ENCODE assay signal across 23 mouse cellular contexts in the genomic region with DNA sequence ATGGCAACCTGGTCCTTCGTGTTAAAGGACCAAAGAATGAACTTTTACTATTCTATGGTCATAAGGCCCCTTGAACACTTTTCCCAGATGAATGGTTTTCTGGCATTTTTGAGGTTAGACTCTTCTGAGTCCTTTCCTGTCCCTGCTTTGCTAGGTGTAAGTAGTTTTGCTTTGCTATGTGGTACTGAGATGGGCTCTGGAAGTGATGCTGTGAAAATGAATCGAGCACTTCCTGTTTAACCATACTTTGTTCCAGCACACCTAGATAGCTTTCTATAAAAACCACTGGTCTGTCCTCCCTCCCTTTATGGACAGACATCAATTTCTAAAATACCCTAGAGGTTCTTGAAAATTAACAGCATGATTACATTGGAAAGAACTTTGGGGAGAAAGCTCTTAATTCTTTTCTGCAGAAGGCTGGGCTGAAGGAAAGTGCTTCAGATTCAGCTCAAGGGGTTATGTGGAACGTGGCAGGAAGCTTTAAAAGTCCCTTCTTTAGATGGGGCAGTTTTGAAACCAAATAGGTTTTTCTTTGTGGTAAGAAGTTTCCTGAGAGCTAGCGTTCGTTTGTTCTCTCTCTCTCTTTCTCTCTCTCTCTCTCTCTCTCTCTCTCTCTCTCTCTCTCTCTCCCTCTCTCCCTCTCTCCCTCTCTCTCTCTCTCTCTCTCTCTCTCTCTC. TPM values are rescaled to one million over a fixed set of nuclear protein-coding genes. Genes with fewer than 3 reads are reported as not detected.
A peak's percentile ranks its signal among the peaks of the same experiment; 100 is the strongest.
DNase-seq lines count a peak whose midpoint lies in the region; ATAC-seq lines count a peak whose summit lies in the region.
"Had no signal": no experiment of that assay in that cellular context is flagged by ENCODE, and none has a peak within 500 bp of the region (broad histone marks: within the 10 kb centered on the region; RNA-seq: fewer than 3 reads in every experiment).

No protein-coding gene starts in this region.

- H3K9ac ChIP-seq in hindbrain, embryonic 11.5 days (ENCODE audit: low read depth, low read length), result no peak overlapping the region
- H3K9ac ChIP-seq in forebrain, embryonic 13.5 days, result no peak overlapping the region
- H3K9ac ChIP-seq: embryonic facial prominence, embryonic 12.5 days had no signal

- no peaks in the 10 kb centered on the region for H3K27me3 ChIP-seq in hindbrain, embryonic 11.5 days (ENCODE audit: control insufficient read depth, insufficient read depth, low read length)
- no peaks in the 10 kb centered on the region; the same call in 1 of the 2 replicates for H3K27me3 ChIP-seq in forebrain, embryonic 13.5 days
- H3K27me3 ChIP-seq: embryonic facial prominence, embryonic 12.5 days had no signal

- H3K4me3 ChIP-seq in hindbrain, embryonic 11.5 days (ENCODE audit: low read depth, low read length), result no peak overlapping the region
- H3K4me3 ChIP-seq in forebrain, embryonic 13.5 days, result no peak overlapping the region
- H3K4me3 ChIP-seq: embryonic facial prominence, embryonic 10.5 days; embryonic facial prominence, embryonic 12.5 days had no signal

- no peak overlapping the region for H3K4me2 ChIP-seq in hindbrain, embryonic 11.5 days (replicated peaks; ENCODE audit: low read depth, low read length)
- no peak overlapping the region for H3K4me2 ChIP-seq in forebrain, embryonic 13.5 days
- H3K4me2 ChIP-seq: embryonic facial prominence, embryonic 12.5 days had no signal

- no peaks in the 10 kb centered on the region for H3K9me3 ChIP-seq in hindbrain, embryonic 11.5 days (ENCODE audit: control insufficient read depth, low read length)
- H3K9me3 ChIP-seq in forebrain, embryonic 13.5 days (replicated peaks), result no peaks in the 10 kb centered on the region
- H3K9me3 ChIP-seq: embryonic facial prominence, embryonic 10.5 days; embryonic facial prominence, embryonic 12.5 days; G1E had no signal

- H3K27ac ChIP-seq in hindbrain, embryonic 11.5 days (ENCODE audit: low read depth, low read length), result no peak overlapping the region
- H3K27ac ChIP-seq in forebrain, embryonic 13.5 days, result no peak overlapping the region
- H3K27ac ChIP-seq: embryonic facial prominence, embryonic 10.5 days; embryonic facial prominence, embryonic 12.5 days had no signal

- 84% methylated on average over 5 of the region's 5 CpGs for WGBS in hindbrain, embryonic 11.5 days
- 87% methylated on average over 5 of the region's 5 CpGs for WGBS in forebrain, embryonic 13.5 days

- intact Hi-C loops in gastrocnemius, postnatal 14 days (cut with DNase I; ENCODE audit: low total_unique reads), result no loop called here

- H3K4me1 ChIP-seq in hindbrain, embryonic 11.5 days (replicated peaks; ENCODE audit: control insufficient read depth, insufficient read depth, low read length), result no peaks in the 10 kb centered on the region
- H3K4me1 ChIP-seq in forebrain, embryonic 13.5 days, result no peaks in the 10 kb centered on the region
- H3K4me1 ChIP-seq: embryonic facial prominence, embryonic 10.5 days; embryonic facial prominence, embryonic 12.5 days had no signal

- no peaks in the 10 kb centered on the region for H3K36me3 ChIP-seq in hindbrain, embryonic 11.5 days (ENCODE audit: control insufficient read depth, insufficient read depth, low read length)
- peaks cover 22% of the 10 kb centered on the region; the same call in 1 of the 2 replicates for H3K36me3 ChIP-seq in forebrain, embryonic 13.5 days (ENCODE audit: poor library complexity, severe bottlenecking)
- H3K36me3 ChIP-seq: embryonic facial prominence, embryonic 12.5 days had no signal

- no peak for DNase-seq in hindbrain, embryonic 11.5 days (ENCODE audit: low spot score)
- DNase-seq in gastrocnemius, postnatal 14 days, result no peak
- DNase-seq: adrenal gland, adult 8-10 months; adrenal gland, postnatal 14 days; adrenal gland, postnatal 36 days; cerebellum, adult 11-12 months; cerebellum, adult 2 months; cerebellum, adult 9-10 months; cerebellum, postnatal 10 days; cerebellum, postnatal 25 days had no signal

- ATAC-seq in CD4-positive, CD25-positive, alpha-beta regulatory T cell, adult 4 months, result peak; percentile 58
- ATAC-seq in activated CD4-positive, CD25-positive, alpha-beta regulatory T cell, adult 4 months, result peak; percentile 68
- ATAC-seq in inflammation-experienced regulatory T-cells, adult 6 months, result peak; percentile 50
- ATAC-seq in hindbrain, embryonic 11.5 days (ENCODE audit: low FRiP score), result no peak
- no peak for ATAC-seq in forebrain, embryonic 13.5 days
- ATAC-seq: forebrain, embryonic 14.5 days; forebrain, embryonic 16.5 days had no signal

RNA-seq across cellular contexts. Expression of a gene that starts 10.2 kb away (rescaled TPM):
- 10 to 100 TPM; 71.5 to 83.7 TPM for polyA plus RNA-seq in CD4-positive, CD25-positive, alpha-beta regulatory T cell, adult 4 months (2017; shearing (Covaris generic))
- polyA plus RNA-seq in activated CD4-positive, CD25-positive, alpha-beta regulatory T cell, adult 4 months (2017; shearing (Covaris generic)), result 100 to 1,000 TPM in 1 of 2 experiments, 10 to 100 TPM in 1; 94.8 to 103 TPM
- 10 to 100 TPM; 72.8 to 90.9 (median 83.2) TPM for polyA plus RNA-seq in inflammation-experienced regulatory T-cells, adult 6 months (2017; shearing (Covaris generic))
- 42.0 and 45.0 TPM in 2 replicates for polyA plus RNA-seq in hindbrain, embryonic 11.5 days (2014; fragmentation: Nextera tagmentation; extraction: Ambion mirVana)
- 31.6 and 32.0 TPM in 2 replicates for polyA plus RNA-seq in forebrain, embryonic 13.5 days (2015; fragmentation: Nextera tagmentation; extraction: Ambion mirVana)
- 10 to 100 TPM; 33.5 to 35.3 TPM for total RNA-seq in gastrocnemius, postnatal 14 days (2021)

RNA-seq across cellular contexts. Expression of a gene that starts 20.3 kb away (rescaled TPM):
- not detected for polyA plus RNA-seq in CD4-positive, CD25-positive, alpha-beta regulatory T cell, adult 4 months (2017; shearing (Covaris generic))
- polyA plus RNA-seq in activated CD4-positive, CD25-positive, alpha-beta regulatory T cell, adult 4 months (2017; shearing (Covaris generic)), result not detected
- not detected for polyA plus RNA-seq in inflammation-experienced regulatory T-cells, adult 6 months (2017; shearing (Covaris generic))
- polyA plus RNA-seq in hindbrain, embryonic 11.5 days (2014; fragmentation: Nextera tagmentation; extraction: Ambion mirVana), result not detected in 2 replicates
- polyA plus RNA-seq in forebrain, embryonic 13.5 days (2015; fragmentation: Nextera tagmentation; extraction: Ambion mirVana), result not detected in 2 replicates
- total RNA-seq in gastrocnemius, postnatal 14 days (2021), result under 1 TPM in 1 of 2 experiments, not detected in 1; 0.08 TPM
- total RNA-seq: adrenal gland, adult 18-20 months; adrenal gland, adult 8-10 months; adrenal gland, postnatal 14 days; adrenal gland, postnatal 36 days had no signal
- polyA plus RNA-seq: C2C12; cerebellum, adult 2 months; embryonic facial prominence, embryonic 10.5 days; embryonic facial prominence, embryonic 12.5 days; embryonic facial prominence, embryonic 14.5 days; forebrain, embryonic 11.5 days; forebrain, embryonic 14.5 days; forebrain, embryonic 16.5 days; G1E had no signal

Comparison
In these comparisons a context has a peak if more than half of its experiments do, and no peak if none do; other contexts are left out.
1. ATAC-seq: peak in CD4-positive, CD25-positive, alpha-beta regulatory T cell, adult 4 months (single experiment), activated CD4-positive, CD25-positive, alpha-beta regulatory T cell, adult 4 months (single experiment) and inflammation-experienced regulatory T-cells, adult 6 months (single experiment); none in hindbrain, embryonic 11.5 days (single experiment) and forebrain, embryonic 13.5 days (single experiment).